Mouse (Mus musculus): ENCODE data around the gene Ugt1a6b.

DNA sequence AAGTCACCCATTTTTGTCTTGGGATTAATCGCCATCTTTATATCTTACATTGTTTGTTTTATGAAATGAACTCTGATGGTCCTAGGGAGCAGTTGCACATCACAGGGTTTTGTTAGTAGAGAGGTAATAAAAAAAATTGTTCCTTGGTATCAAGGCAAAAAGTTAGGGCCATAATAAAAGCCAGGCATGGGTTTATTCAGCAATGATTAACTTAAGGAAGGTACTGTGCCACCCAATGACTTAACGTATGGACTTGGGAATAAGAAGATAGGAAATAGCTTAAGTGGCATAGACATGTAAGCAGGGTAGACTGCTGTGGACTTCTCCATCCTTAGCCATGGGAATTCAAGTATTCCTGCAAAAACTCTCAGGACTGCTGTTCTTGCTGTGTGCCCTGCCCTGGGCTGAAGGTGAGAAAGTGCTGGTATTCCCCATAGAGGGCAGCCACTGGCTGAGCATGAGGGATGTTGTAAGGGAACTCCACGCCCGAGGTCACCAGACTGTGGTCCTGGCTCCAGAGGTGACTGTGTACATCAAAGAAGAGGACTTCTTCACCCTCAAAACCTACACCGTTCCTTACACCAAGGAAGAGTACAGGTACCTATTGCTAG, 83.4 kb downstream of the Ugt1a6b start:
- TF ChIP-seq EP300 (IDR thresholded peaks at IDR 0.05; ENCODE audit: low read depth) (no peak), CTCF (IDR thresholded peaks at IDR 0.05; ENCODE audit: low read depth) (no peak)

Measured in liver, postnatal 0 days (tissue).